Mouse (Mus musculus): ENCODE measurements around the gene Cdc42bpg.
"Not testable (repeated sequence)": the region's sequence is repeated elsewhere in the genome, so short reads cannot be mapped to it uniquely, and the experiment has no call there.

Gene Cdc42bpg

DNA sequence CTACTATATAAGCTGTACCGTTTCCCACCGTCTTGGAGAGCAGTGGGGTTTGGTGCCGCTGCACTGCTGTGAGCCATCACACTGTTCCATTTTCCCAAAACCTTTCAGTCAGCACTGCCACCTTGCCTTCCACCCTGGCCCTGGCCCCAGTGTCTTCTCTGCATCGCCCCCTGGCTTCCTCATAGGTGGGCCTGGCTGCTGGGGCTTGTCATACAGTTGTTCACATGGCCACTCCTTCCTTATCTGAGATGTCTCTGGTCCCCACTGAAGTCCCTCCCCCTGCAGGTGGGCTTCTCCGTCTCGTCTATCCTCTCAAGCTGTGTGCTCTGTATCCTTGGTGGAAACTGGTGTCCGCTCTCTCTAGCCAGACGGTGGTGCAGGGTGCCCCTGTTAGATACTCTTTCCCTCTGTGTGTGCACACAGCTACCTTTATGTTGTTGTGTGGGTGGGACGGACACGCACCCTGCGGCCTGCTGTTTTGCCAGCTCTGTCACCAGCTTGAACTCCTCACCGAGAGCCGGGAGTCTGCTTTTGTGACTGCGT is 16.5 kb upstream of the Cdc42bpg start:
- in situ Hi-C loops (cut with MboI; ENCODE audit: low pct_unique_long_range_greater_than_20kb in 1 of 2, low sequenced_read_pairs in 2 of 2, unreplicated experiment in 1 of 2) = no loop called here

DNA sequence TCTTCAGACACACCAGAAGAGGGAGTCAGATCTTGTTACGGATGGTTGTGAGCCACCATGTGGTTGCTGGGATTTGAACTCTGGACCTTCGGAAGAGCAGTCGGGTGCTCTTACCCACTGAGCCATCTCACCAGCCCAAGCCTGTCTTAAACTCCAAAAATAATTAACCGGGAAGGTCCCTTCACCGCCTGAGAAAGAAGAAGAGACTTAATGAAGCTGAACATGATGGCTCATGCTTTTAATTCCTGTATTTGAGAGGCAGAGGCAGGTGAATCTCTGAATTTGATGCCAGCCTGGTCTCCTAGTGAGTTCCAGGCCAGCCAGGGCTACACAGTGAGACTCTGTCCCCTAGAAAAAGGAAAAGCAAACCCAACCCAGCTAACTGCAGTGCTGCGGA is 15.5 kb upstream of the Cdc42bpg start:
- in situ Hi-C loops (cut with MboI; ENCODE audit: low pct_unique_long_range_greater_than_20kb in 1 of 2, low sequenced_read_pairs in 2 of 2, unreplicated experiment in 1 of 2) = not testable (repeated sequence)

DNA sequence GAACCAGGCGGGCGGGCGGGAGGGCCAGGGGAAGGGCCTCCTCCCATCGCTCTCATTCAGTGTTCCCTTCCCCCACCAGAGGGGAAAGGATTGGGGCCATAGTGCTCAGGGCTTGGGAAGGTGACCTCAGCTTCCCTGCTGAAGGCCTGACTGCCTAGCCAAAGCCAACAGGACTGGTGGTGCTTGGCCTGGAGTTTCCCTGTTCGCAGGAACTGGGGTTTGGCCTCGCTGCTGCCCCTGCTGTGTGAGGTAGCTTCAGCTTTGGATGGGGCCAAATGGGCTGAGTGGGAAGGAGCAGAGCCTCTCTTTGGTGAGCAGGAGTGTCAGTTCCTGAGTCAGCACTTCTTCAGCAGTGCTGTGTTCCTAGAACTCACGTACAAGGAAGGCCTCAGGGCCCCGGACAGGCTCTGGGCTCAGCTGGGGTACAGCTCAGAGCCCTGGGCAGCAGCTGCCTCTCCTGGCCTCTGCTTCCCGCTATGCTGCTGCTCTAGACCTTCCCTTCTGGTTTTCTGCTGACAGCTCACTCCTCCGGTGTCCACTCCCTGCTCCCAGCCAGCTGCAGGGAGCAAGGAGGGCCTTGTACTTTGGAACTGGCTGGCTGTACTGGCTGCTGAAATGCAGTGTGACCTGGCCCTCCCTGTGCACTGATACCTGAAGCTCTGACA is 15.0 kb upstream of the Cdc42bpg start:
- in situ Hi-C loops (cut with MboI; ENCODE audit: low pct_unique_long_range_greater_than_20kb in 1 of 2, low sequenced_read_pairs in 2 of 2, unreplicated experiment in 1 of 2) = no loop called here

DNA sequence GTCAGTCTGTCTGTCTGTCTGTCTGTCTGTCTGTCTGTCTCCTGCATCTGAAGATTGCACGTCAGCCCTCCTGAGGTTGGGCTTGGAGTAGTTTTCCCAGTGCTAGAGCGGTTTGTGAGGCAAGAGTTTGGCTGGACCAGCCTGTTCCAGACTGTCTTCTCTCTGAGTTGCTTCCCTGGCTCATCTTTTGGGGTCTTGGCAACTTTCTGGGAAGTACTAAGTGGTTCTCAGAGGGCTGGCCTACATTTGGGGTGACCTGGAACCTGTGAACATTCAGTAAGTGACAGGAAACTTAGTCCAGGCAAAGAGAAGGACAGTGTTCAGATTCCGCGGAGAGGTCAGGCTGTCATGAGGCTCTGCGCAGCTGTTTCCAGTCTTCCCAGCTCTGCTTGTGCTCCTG is 14.0 kb upstream of the Cdc42bpg start:
- in situ Hi-C loops (cut with MboI; ENCODE audit: low pct_unique_long_range_greater_than_20kb in 1 of 2, low sequenced_read_pairs in 2 of 2, unreplicated experiment in 1 of 2) = no loop called here

DNA sequence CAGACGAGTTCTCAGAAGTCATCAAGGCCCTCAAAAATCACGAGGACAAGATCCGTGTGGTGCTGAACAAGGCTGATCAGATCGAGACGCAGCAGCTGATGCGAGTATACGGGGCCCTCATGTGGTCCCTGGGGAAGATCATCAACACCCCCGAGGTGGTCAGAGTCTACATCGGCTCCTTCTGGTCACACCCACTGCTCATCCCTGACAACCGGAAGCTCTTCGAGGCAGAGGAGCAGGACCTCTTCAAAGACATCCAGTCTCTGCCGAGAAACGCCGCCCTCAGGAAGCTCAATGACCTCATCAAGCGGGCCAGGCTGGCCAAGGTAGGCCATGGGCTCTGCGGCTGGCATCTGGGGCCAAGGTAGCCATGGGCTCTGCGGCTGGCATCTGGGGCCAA is 12.0 kb upstream of the Cdc42bpg start:
- in situ Hi-C loops (cut with MboI; ENCODE audit: low pct_unique_long_range_greater_than_20kb in 1 of 2, low sequenced_read_pairs in 2 of 2, unreplicated experiment in 1 of 2) = no loop called here

DNA sequence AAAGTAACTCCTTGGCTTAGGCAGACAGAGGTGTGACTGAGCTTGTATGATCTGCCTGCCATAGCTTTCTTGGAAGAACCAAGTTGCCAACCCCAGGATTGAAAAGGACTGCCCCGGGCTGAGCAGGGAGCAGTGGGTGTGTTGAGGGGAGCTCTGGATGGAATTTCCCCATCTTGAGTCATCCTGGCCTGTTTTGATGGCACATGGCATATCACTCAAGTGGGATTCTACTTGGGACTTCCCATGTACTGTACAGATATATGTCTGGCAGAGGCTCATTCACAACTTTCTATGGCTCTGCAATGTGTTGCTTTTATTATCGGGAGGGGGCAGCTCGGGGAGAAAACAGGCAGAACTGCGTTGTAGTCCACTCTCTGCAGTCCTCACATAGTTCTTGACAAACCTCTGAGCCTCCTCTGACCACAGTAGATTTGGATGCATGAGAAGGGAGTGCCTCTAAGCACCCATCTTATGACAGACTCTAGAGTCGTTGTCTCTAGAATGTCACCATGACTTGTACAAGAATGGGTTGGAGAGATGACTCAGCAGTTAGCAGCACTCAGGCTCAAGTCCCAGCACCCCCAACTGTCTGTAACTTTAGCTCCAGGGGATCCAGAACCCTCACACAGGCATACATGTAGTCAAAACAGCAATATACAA is 9.6 kb upstream of the Cdc42bpg start:
- in situ Hi-C loops (cut with MboI; ENCODE audit: low pct_unique_long_range_greater_than_20kb in 1 of 2, low sequenced_read_pairs in 2 of 2, unreplicated experiment in 1 of 2) = no loop called here

DNA sequence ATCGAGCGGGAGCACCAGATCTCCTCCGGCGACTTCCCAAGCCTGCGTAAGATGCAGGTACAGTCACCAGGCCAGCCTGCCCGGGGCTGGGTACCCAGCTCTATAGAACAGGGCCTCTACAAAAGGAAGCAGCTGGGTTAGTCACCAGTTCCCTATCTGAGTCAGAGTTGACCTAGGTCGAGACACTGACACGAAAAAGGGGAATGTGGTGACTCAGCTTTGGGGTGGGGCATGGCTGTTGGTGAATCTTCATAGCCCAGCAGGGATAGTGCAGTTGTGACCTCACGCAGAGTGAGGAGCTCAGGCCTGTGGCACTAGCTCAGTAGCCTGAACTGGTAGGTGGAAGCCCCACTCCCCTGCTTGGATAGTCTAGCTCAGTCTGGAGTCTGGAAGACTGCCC is 8.6 kb upstream of the Cdc42bpg start:
- in situ Hi-C loops (cut with MboI; ENCODE audit: low pct_unique_long_range_greater_than_20kb in 1 of 2, low sequenced_read_pairs in 2 of 2, unreplicated experiment in 1 of 2) = no loop called here

DNA sequence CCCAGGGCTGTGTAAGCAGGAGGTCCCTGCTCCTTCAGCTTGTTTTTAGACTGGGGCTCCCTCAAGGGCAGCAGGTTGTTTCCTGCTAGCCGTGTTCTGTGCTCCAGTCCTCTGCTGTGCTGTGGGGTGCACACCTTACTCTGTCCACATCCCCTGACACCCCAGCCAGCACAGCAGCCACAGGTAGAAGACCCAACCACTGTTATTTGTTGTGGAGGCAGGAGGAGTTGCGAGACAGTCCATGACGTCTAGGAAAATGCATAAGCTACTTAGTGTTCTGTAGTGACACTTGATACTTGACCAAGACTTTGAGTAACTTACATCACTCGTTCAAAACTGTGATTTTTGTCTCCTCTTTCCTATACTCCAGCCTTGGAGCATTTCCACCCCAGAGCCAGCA is 7.3 kb upstream of the Cdc42bpg start:
- in situ Hi-C loops (cut with MboI; ENCODE audit: low pct_unique_long_range_greater_than_20kb in 1 of 2, low sequenced_read_pairs in 2 of 2, unreplicated experiment in 1 of 2) = no loop called here

DNA sequence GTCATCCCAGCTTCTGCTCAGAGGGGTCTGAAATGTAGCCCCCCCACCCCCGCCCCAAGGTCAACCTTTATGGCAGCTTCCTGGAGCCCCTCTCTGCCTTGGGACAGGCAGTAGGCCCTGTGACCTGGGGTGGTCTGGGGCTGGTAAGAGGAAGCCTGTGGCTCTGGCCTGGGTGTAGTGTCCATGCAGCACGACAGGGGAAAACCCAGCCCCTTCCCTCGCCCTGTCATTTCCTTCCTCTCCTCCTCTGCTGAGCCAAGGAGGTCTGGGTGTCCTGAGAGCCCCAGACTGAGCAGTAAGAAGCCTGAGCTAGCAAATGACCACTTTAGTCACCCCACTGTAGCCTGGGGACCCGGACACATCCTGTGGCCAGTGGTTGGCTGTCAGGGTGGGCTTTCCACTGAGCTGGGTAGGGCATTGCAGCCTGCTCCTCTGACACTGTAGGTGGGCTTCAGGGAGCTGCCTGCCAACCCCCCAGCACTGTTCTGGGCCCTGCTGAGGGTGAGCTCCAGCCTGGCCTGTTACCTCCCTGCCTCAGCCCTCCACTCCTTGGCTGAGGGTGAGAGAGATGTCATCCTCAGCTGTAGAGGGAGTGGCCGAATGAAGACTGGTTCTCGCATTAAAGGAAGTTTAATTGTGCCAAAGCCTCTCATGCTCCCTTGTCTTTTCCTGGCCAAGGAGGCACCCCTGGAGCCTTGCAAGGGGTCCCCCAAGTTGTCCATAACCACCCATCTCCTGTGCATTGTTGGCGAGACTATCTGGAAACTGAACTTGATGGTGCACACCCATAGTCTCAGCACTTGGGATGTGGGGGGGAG is 6.6 kb upstream of the Cdc42bpg start:
- in situ Hi-C loops (cut with MboI; ENCODE audit: low pct_unique_long_range_greater_than_20kb in 1 of 2, low sequenced_read_pairs in 2 of 2, unreplicated experiment in 1 of 2) = no loop called here

DNA sequence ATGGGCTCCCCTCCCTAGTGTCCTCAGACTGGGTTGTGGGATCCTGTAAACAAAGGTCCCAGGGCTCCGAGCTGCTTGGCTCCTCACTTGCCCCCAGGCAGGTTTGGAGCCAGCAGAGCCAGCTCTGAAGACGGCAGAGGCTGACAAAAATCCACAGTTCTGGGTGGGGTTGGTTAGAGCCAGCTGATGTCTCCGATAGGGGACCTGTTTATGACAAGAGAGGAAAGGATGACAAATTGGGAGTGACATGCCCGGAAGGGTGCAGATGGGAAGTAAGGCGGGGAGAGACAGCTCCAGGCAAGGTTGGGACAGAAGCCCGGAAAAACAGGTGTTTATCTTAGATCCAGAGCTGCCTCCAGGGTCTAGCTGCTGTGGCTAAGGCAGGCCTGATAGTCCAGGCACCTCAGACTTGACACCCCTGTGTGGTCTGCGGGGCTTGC is 5.8 kb upstream of the Cdc42bpg start:
- in situ Hi-C loops (cut with MboI; ENCODE audit: low pct_unique_long_range_greater_than_20kb in 1 of 2, low sequenced_read_pairs in 2 of 2, unreplicated experiment in 1 of 2) = no loop called here

DNA sequence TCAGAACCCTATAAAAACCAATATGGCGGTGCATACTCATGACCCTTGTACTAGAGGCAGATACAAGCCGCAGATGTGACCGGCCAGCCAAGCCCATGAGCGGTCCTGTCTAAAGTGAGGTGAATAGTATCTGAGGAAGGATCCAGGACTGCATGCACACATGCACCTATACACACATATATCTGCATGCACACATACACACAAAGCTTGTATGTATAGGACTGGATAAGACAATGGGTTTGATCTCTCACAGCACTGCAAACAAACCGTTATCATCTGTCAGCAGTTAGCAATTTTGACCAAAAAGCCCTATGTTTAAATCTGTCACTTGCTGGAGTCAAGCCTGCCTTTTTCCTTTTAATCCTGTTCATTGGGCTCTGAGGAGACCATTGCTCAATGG is 4.1 kb upstream of the Cdc42bpg start:
- in situ Hi-C loops (cut with MboI; ENCODE audit: low pct_unique_long_range_greater_than_20kb in 1 of 2, low sequenced_read_pairs in 2 of 2, unreplicated experiment in 1 of 2) = no loop called here

DNA sequence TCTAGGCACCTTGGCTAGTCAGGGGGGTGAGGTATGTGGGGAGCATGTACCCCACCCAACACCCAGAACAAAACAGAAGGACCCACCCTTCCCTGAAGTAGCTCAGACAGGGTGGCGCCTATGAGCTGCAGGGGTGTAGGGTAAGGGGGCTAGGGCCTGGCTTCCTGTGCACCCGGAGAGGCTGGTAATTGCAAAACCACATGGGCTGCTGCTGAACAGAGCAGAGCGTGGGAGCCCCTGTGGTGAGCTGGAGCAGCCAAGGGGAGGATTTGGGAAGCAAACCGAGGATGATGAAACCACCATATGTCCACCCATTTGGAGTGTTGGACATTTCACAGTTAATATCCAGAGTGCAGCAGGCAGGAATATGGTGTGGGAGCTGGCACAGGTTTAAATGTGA is 3.7 kb upstream of the Cdc42bpg start:
- in situ Hi-C loops (cut with MboI; ENCODE audit: low pct_unique_long_range_greater_than_20kb in 1 of 2, low sequenced_read_pairs in 2 of 2, unreplicated experiment in 1 of 2) = no loop called here

DNA sequence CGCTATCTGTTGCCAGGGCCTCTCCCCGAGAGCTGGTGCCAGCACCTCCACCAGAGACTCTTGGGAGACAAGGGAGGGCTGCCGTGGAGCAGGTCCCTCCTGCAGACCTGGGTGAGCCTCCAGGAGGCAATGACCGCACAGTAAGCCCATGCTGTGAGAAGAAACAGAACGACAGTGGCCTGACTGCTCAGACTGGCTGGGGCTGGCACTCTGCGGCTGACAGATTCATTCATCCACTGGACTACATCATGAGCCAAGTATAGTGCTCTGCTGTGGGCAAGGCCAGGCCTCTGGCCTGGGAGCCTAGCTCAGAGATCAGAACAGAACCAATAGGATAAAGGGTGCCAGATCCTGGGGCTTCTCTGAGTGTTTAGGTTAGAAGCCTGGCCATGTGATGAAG is 2.4 kb upstream of the Cdc42bpg start:
- in situ Hi-C loops (cut with MboI; ENCODE audit: low pct_unique_long_range_greater_than_20kb in 1 of 2, low sequenced_read_pairs in 2 of 2, unreplicated experiment in 1 of 2) = no loop called here

DNA sequence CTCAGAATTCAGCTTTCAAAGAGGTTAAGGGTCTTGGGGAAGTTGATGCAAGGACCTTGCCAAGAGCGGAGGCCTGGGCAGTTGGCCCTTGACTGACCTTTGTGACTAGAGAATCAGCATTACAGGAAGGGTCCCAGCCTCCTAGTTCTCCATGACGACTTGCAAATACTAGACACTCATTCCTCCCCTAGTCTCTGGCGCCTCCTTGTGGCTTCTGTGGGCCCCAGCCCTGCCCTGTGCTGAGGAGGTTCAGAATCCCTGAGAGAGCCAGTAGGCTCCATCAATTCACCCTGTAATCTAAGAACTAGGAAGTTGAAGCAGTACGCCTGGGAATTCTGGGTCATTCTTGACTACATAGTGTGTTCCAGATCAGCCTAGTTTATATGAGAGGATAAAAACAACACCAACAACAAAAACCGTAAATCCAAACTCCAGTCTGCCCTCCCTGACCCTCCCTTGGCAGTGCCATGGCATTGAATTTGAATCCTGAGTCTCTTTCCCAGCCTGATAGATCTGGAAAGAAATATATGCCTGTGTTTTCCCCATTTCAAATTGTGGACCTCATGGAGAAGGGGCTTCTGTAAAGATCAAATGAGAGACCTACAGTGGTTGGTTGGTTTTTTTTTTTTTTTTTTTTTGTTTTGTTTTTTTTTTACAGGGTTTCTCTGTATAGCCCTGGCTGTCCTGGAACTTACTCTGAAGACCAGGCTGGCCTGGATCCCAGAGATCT is 1.3 kb upstream of the Cdc42bpg start:
- in situ Hi-C loops (cut with MboI; ENCODE audit: low pct_unique_long_range_greater_than_20kb in 1 of 2, low sequenced_read_pairs in 2 of 2, unreplicated experiment in 1 of 2) = loop anchor here (5.0 kb wide), 1 partner anchor 33 kb away; no protein-coding TSS in a partner anchor

DNA sequence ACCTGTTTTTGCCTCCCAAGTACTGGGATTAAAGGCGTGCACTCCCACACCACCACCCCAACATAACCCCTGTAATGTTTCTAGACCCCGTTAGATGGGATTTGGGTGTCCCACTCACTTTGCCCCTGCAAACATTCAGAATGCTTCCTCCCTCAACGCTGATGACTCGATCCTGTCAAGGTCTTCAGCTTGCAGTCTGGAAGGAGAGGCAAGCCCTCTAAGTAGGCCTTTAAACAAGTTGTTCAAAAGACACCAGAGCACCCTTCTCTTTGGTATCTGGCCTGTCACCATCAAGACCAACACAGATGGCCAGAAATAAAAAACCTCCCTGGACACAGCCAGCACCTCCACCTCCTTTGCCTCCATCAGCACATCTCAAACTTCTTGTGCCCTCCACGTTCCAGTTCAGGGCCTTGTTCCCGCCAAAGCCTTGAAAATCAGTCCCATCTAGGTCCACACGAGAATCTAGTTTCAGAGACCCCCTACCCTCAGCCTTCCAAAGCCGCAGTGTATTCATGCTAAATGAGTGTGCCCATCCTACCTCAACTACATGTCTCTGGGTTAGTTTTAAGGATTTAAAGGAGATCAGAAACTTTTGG is 640 bp upstream of the Cdc42bpg start:
- in situ Hi-C loops (cut with MboI; ENCODE audit: low pct_unique_long_range_greater_than_20kb in 1 of 2, low sequenced_read_pairs in 2 of 2, unreplicated experiment in 1 of 2) = loop anchor here (5.0 kb wide), 1 partner anchor 33 kb away; no protein-coding TSS in a partner anchor

DNA sequence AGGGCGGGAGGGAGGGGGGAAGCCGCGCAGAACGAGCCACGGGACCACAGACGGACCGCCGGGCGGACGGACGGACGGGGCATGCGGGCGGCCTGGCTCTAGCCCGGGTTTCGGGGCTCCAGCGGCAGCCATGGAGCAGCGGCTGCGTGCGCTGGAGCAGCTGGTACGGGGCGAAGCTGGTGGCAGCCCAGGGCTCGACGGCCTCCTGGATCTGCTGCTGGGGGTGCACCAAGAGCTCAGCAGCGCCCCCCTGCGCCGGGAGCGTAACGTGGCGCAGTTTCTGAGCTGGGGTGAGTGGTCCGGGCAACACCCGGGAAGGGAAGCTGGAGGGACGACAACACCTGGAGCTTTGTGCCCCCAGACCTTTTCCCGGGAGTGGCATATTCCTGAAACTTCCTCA is 330 bp downstream of the Cdc42bpg start:
- in situ Hi-C loops (cut with MboI; ENCODE audit: low pct_unique_long_range_greater_than_20kb in 1 of 2, low sequenced_read_pairs in 2 of 2, unreplicated experiment in 1 of 2) = loop anchor here (5.0 kb wide), 1 partner anchor 34 kb away; no protein-coding TSS in a partner anchor

DNA sequence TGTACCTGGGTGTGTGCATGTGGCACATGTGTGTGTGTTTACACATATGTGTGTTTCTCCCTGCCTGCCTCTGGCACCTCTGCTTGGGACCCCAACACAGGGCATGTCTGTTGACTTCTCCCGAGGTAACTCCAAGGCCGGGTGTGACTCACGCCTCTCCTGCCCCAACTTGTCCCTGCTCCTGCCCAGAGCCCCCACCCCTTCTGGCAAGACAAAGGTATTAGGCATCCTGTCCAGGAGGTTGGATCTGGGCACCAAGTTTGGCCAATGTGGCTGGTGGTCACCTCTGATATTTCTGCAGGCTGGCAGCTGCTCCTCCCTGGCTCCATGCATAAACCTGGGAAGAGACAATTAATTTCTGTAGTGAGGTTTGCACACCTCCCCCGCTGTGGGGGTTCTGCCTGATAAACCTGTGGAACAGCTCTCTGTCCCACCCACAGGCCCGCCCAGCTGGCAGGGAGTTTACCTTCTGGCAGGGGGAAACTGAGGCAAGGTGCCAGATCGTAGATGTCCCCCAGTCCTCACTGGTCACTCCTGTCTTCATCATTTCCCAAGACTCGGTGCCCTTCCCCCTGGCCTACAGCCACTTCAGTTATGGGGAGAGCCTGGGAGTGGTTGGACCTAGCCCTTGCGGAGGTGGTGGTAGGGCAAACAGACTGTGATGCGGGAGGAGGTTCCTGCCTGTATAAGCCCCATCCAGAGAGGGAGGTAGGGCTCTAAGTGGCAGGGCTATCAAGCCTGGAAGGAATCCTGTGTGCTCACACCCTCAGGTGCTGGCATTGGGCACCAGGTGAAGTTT is 1.7 kb downstream of the Cdc42bpg start:
- in situ Hi-C loops (cut with MboI; ENCODE audit: low pct_unique_long_range_greater_than_20kb in 1 of 2, low sequenced_read_pairs in 2 of 2, unreplicated experiment in 1 of 2) = loop anchor here (5.0 kb wide), 1 partner anchor 36 kb away; no protein-coding TSS in a partner anchor

Measured in mouse embryonic stem cell (cell line).